Mouse (Mus musculus) gastrocnemius, postnatal 4 days (tissue): ENCODE results near the gene Prkaa1. TPM values are rescaled to one million over a fixed set of nuclear protein-coding genes. Genes with fewer than 3 reads are reported as not detected.
A peak's percentile ranks its signal among the peaks of the same experiment; 100 is the strongest.
"Not testable (repeated sequence)": the region's sequence is repeated elsewhere in the genome, so short reads cannot be mapped to it uniquely, and the experiment has no call there.

Experiments used
- DNase-seq, 2 experiments: peaks; one replicate each; pipeline ENCODE4 v3.0.0; 2021 to 2022; ENCODE audit warnings: low spot score in 2 of 2, mixed read lengths in 2 of 2
- total RNA-seq, 2 experiments: library from RNA; stranded (reverse); gene quantifications; 2 replicates each; pipeline ENCODE4 v1.2.3; 2021

Prkaa1 gene
- total RNA-seq, 2 experiments from 2014 or later = 15.8 to 17.4 TPM

DNA sequence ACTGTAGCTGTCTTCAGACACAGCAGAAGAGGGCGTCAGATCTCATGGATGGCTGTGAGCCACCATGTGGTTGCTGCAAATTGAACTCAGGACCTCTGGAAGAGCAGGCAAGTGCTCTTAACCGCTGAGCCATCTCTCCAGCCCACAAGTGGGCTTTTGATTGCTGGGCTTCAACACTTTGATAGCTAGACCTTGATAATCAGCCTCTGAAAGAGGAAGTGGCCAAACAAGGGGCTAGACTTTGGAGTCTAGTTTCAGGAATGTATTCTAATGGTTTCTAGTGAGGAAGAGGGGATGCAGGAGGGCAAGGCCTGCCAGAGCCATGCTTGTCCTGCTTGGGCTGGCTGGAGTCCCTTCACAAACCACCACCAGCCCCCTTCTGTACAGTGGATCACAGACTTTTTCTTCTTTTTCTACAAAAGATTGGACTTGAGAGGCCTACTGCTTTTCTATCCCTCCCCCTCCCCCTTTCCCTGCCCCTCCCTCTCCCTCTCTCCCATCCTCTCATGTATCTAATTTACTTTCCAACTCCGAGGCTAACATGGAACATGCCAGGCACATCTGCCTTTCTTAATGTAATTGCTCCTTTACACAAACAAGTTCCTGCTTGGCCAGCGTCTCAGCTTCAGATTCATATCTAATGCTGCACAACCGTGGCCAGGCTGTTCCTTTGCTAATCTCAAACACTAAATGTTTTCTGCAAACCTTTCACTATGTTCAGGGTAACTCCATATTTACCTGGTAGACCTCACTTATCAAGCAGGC, 15.3 kb upstream of the Prkaa1 start:
- no peak for DNase-seq

DNA sequence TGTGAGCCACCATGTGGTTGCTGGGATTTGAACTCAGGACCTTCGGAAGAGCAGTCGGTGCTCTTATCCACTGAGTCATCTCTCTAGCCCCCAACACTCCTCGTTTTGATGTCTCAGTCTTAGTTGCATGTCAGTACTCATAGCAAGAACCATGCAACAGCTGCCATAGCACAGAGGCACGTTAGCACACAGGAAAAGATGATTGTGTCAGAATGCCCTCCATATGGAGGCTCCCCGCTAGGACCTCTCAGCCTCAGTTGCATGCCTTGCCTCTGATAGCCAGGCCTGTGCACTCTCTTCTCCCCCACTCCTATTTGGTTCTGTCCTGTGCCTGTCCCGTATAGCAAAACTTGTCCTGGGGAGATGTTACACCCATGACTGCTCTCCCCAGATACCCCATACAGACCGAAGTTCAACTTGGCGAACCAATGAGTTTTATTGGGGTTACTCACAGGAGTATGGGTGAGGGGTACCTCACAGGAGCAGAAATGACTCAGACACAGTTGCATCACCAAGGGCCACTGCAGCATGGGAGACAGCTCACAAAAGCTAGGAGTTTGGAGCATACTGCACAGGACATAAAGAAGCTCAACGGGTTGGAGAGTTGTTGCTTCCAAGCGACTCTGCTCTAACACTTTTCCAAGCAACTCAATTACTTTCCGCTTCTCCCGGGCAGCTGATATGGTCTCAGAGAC, 14.4 kb upstream of the Prkaa1 start:
- no peak for DNase-seq

DNA sequence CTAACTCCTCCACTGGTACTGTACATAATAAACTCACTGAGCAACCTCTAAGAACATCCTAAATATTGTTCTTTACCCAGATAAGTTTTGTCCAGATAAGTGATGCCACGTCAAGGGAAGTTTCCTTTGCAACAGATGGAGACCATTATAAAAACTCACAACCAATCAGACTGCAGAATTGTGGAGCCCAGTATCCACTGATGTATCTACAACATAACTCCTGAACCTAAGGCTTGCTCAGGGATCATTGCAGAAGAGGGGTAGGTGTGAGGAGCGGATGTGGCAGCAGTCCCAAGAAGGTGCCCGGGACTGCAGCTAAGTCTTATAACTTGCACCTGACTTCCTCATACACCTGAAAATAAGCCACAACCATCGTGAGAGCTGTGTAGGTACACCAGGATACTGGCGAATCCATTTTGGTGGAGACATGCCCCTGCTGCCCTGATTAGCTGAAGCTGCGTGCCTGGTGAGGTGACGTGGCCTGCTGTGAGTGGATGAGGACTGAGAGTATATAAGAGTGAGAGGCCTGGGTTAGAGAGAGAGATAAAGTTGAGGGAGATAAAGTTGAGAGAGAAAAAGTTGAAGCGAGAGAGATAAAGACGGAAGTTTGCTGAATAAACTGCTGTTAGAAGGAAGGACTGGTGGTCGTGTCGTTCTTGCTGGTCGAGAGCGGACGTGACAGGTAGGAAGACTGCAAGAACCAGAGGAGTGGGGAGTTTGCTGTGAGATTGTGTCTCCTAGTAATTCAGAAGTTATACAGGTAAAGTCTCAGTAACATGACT, 12.6 kb upstream of the Prkaa1 start:
- DNase-seq = not testable (repeated sequence)

DNA sequence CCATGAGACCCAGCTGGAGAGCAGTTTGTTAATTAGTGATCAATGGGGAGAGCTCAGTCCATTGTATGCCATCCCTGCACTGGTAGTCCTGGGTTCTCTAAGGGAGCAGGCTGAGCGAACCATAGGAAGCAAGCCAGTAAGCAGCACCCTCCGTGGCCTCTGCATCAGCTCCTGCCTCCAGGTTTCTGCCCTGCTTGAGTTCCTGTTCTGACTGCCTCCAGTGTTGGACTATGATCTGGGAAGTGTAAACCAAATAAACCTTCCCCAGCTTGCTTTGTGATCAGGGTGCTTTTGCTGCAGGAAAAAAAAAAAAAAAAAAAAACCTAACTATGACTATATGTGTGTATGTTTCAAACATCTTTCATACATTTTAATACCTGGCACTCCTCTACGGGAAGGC, 10.4 kb upstream of the Prkaa1 start:
- no peak for DNase-seq

DNA sequence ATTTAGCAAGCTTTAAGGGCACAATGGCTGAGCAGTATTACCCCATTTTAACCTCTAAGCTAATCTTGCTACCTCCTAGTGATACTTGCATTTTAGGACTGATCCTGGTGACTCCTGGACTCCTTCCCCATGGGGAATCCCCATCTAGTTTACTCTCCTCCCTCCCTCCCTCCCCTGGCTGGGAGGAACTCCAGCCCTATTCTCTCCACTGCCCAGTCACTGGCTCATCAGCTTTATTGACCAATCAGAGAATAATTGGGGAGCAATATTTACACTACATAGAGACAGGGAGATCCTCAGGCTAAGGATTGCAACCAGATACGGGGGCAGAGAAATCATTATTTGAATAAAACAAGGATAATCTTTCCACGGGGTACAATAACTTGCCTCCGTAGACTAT, 9.5 kb upstream of the Prkaa1 start:
- DNase-seq = no peak

DNA sequence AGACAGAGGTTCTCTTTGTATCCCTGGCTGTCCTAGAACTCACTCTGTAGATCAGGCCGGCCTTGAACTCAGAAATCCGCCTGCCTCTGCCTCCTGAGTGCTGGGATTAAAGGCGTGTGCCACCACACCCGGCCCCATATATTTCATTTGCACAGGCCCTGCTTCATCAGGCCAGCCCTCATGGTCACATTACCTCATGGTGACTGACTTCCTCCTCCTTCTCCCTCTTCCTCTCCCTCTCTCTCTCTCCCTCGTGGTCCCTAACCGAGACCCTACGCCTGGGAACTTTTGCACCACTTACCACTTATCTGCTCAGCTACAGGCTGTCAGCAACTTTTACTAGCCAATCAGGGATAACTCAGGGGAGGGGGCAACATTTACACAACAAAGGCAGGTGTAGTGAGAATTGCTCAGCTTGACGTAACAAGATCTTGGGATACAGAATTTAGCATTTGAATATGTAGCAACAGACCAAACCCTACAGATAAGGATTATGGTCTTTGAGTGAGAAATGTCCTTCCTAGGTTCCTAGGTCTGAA, 8.6 kb upstream of the Prkaa1 start:
- no peak for DNase-seq

DNA sequence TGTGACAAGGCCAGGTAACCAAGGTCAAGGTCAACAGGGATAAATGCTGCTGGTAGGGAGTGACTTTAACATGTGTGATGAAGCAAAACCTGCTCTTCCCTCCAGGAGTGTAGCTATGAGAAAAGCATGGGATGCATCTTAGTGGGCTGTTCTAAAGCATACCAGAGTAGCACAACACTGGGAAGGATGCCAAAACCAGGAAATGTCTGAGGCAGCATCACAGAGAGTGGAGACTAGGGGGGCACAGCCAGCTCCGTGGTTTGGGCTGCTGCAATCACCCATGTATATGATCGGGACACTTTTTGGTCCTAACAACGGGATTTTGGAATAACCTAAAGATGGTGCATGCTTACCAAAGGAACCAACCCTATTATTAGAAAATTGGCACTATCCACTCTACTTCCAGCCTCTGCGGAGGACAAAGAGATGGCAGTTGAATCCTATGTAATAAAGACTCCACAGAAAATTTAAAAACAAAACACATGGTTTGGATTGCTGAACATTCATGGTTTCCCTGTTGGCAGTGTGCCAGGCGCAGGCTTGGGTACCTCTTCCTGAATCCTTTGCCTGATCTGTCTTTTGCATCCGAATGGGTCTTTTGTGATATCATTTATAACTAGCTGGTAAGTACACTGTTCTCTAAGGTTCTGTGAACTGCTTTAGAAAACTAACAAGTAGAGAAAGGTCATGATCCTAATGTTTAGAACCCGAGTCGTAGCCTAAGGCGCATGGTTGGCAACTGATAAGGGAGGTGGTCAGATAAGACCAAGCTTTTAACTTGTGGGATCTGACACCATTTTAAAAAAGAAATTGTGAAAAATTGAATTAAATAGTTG, 5.4 kb upstream of the Prkaa1 start:
- no peak for DNase-seq

DNA sequence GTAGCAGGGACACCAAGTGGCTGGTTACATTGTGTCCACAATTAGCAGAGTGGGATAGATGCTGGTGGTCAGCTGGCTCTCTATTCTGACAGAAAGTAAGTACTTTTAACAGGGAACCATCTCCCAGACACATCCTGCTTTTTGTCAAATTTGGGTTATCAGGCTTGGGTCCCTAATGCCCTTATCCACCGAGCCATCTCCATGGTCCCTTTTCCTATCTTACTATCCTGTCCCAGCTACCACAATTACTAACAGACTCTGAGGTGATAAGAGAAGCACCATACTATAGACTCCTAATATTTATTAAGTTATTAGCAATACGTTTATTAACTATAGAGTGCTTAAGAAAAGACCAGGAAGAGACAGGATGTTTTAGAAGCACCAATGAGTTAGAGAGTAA, 4.3 kb upstream of the Prkaa1 start:
- no peak for DNase-seq

DNA sequence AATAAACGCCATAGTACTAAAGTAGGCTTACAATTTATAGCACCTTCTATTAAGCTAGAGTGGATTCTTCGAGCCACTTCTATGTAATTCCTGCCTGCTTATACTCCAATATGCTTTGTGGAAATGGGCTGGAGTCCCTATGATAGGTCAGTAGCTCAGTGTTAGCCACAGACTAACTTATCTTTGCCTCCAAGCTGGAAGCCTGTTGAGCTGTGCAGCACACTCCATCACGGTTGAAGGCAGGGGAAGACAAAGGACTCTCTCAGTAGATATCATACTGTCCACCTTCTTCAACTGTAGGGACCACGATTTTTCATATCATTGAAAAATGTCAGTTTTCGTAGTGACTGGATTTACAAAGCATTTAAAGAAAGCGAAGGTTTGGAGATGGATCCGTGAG, 3.8 kb upstream of the Prkaa1 start:
- no peak for DNase-seq

DNA sequence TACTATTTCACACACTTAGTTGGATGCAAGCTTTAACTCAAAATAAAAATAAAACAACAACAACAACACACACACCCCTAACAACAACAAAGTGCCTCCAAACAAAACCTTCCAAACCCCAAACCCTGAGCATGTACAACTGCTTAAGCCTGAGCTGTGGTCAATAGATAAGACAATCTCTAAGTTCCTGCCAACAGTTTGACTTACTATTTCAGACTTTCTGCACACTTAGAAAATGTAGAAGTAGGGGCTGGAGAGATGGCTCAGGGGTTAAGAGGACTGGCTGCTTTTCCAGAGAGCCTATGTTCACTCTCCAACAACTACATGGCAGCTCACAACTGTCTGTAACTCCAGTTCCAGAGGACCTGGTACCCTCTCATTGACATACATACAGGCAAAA, 3.3 kb upstream of the Prkaa1 start:
- DNase-seq = no peak

DNA sequence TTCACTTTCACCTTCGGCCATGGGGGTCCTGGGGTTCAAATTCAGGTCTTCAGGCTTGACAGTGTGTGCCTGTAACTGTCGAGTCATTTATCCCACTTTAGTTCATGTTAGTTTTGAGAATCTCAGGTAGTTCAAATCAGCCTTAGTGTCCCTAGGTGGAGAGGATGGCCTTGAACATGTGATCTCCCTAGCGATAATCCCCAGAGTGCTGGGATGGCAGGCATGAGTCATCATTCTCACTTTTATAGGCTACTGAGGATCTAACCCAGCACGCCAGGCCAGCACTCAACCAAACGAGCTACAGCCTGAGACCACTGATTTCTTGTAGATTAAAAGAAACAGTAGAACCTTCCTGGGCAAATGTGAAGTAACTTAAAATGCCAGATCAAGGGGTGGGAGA, 1.6 kb upstream of the Prkaa1 start:
- DNase-seq = no peak

DNA sequence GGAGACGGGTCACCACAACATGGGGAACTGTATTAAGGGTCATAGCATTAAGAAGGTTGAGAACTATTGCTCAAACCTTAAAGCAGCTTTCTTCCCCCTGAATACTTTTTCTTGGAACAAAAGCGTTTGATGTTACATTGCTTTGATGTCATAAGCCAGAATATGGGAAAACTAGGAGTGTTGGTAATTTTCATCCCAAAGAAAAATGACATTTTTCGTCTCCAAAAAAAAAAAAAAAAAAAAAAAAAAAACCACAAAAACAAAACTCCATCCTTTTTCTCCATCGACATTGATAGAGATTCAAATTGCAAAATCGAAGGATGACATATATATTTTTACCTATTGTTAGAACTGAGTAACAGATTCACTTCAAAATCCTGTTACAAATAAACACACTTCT, 947 bp upstream of the Prkaa1 start:
- no peak for DNase-seq

DNA sequence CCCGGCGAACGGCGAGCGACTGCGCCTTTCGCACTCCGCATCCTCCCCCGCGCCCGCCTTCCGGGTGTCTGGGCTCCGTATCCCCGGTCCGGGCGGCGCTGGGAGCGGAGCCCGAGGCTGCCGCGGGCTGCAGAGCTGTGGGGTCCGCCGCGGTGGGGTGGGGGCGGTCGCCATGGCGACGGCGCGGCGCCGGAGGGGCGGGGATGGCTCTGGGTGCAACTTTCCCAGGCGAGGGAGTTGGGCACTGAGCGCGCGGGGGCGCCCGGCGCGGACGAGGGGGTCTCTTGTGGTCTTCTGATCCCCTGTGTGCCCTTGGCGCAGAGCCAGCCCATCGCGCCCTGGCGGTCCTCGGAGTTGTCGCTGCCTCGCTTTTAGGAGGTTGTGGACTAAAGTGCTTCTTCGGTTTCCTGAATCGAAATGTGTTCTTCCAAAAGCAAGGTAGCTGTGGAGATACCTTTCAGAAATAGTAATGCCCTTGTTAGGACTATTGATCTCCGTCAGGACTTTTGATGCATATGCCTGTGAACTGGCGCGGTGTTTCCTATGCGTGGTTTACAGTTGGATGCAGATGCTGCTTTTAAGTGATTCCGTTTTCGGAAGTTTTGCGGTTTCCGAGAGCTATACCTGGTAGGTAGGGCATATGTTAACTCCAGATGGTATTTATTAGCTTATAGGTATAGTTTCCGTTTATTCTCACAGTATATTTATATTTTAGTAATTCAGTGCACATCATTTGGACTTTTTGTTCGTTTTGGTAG, 539 bp downstream of the Prkaa1 start:
- peak; percentile 63 to 77 for DNase-seq

DNA sequence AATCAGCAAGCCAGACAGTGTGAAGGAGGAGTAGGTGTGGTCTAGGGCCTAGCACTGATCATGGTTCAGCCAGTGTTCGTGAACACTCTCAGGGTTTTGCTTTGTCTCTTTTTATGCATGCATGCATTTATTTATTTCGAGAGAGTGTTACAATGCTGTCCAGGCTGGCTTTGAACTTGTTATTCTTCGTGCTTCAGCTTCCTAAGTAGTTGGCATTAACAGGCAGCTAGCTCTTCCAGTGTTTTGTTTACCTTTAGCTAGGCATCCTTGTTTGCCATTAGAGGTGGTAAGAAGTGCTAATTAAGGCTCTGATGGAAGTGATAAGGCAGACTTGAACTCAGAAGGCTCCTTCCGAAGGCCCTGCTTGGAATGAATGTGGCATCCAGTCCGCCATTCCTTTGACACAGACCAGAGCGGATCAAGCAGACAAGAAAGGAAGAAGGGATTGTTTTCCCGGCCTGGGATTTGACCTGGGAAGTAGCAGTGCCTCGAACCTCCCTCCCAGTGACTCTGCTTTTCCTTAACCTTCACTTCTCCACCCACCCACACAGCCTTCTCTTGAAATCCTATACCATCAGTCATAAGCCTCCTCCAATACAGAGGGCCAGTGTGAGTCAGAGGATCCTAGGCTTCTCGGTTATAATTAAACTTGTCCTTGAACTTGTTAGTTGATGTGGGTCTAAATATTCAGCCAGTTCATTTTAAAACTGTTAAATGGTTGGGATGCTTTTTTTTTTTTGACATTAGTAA, 1.7 kb downstream of the Prkaa1 start:
- DNase-seq = no peak

DNA sequence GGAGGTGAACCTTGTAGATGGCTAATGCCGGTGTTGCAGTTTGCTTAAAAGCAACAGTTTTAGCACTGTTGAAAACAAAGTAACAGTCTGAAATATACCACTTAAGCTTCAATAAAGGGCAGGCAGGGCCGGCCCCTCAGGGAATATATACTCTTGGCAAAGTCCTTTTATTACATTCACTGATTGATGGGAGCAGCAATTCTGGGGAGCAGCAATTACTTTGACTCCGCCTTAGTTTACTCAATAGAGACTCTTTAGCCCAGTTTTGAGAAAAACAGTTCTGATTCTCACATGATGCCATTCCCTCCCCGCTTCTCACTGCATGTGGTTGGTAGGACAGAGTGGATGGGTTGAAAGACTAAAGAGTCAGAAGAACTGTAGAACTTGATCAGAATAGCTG, 5.5 kb downstream of the Prkaa1 start:
- no peak for DNase-seq

DNA sequence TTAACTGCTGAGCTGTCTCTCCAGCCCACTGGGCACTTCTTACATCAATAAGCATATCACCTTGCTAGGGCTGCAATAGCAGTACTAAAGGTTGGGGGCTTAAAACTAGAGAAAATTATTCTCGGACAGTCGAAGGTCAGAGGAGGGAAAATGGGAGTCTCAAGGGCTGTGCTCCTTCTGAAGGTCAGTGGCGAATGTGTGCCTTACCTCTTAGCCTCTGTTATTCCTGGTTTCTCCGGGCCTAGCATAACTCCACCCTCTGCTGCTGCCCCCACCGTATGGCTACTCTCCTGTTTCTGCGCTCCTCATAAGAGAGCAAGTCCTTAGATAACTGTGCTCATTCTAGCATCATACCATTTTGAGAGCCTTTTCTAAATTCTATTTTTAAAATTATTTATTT, 8.5 kb downstream of the Prkaa1 start:
- DNase-seq = no peak

DNA sequence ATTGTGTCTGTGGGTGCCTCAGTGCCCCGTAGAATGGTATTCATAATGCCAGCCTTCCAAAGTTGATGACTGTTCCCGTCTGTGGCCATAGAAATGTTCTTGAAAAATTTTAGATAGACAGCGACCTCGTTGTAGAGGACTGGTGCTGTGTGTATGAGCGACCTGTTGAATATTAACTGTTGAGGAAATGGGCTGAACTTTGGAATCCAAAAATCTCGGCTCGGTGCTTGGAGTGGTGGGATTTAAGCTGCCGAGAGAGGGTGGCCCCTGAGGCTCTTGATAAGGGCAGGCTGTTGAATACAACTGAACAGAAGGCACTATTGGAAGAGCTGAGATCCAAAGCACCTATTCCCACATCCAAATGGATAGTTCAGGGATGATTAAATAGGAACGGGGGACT, 11.0 kb downstream of the Prkaa1 start:
- no peak for DNase-seq

DNA sequence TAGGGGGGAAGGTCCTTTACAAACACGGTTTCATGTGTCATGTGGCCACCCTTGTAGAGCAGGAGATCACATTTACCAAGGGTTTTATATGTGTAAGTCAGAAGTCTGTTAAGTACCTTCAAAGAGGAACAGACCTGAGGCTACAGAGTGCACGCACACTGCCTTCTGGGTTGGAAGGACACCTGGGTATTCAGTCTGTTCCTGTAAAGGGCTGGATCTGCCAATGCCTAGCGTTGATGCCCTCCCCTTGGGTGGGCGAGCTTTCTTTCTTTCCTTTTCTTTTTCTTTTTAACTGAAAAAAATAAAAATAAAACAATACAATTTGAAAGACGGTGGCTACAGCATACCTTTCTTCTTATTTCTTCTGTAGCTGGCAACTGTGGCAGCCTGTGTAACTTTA, 11.4 kb downstream of the Prkaa1 start:
- no peak for DNase-seq

DNA sequence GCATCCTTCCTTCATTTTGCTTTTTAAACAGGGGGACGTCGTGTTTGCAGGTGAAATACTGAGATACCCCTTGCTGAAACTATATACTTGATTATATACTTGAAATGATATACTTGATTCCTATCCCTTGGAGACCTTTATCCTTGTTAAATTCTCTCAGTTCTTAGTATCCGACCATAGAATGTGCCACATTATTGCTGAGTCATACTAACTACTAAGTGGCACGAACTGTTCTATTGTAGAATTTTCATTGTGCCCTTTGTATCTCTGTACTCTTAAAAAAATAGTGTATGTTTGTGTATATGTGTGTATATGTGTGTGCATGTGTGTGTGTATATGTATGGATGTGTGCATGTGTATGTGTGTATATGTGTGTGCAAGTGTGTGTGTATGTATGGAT, 12.7 kb downstream of the Prkaa1 start:
- DNase-seq = no peak

DNA sequence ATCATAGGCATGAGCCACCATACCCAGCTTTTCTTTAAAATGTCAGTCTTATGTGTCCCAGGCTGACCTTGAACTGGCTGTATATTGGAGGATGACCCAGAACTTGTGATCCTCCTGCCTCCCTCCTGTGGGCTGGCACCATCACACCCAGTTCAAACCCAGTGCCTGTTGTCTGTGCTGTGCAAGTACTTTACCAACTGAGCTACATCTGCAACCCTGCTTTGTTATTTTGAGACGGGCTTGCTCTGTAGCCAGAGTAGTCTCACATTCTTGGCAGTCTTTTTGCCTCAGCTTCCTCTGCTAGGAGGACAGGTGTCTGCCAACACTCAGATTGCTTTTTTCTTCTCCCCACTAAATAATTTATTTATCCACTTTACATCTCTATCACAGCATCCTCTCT, 13.7 kb downstream of the Prkaa1 start:
- DNase-seq = no peak
